Mouse (Mus musculus) megakaryocyte-erythroid progenitor cell, adult 5-6 weeks (primary cell): ENCODE data around the gene 1700001O22Rik. TPM values are rescaled to one million over a fixed set of nuclear protein-coding genes. Genes with fewer than 3 reads are reported as not detected.

Experiments
- ATAC-seq: replicated peaks from 2 replicates; pipeline ENCODE4 v1.8.0; 2016; ENCODE audit warnings: mild to moderate bottlenecking, inconsistent platforms; ENCODE audit not compliant: severe bottlenecking, poor library complexity, low FRiP score, low TSS enrichment
- total RNA-seq, 2 experiments: library from RNA; stranded (forward) in 1 of 2; stranded (reverse) in 1 of 2; fragments of 200-1000, 215-1000 nt in 1 of 2; fragments of >200 nt in 1 of 2; fragmentation: Nextera tagmentation in 1 of 2; gene quantifications; 2 replicates each; pipeline ENCODE4 v1.2.3; 2014 to 2017

Gene 1700001O22Rik
- total RNA-seq, 2 experiments from 2014 or later: 1.2 TPM; not detected in 1

- ATAC-seq: no peak
These were observed 17.6 kb upstream of the 1700001O22Rik start for GRCm38 (mm10) chr2:30821073-30821472.

GRCm38 (mm10) chr2:30819873-30820272 lies 16.4 kb upstream of the 1700001O22Rik start:
- ATAC-seq: no peak

DNA sequence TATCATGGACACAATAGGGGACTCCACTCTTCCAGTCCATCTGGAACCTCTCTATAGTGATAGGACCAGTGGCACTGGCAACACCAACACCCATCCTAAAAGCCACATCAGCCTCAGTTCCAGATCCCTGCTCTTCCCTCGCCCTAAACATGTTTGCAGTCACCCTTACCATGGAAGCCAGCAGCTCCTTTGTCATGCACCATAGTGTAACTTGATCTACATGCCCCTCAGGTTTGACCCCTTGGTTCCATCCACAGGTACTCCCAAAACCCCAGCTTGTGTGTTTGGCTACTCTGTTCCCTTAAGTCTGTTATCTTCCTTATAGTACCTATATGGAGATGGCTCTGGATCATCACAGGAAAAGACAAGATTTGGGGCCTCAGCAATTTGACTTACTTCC lies 12.9 kb upstream of the 1700001O22Rik start:
- no peak for ATAC-seq

GRCm38 (mm10) chr2:30810573-30810972 lies 7.1 kb upstream of the 1700001O22Rik start:
- no peak for ATAC-seq

DNA sequence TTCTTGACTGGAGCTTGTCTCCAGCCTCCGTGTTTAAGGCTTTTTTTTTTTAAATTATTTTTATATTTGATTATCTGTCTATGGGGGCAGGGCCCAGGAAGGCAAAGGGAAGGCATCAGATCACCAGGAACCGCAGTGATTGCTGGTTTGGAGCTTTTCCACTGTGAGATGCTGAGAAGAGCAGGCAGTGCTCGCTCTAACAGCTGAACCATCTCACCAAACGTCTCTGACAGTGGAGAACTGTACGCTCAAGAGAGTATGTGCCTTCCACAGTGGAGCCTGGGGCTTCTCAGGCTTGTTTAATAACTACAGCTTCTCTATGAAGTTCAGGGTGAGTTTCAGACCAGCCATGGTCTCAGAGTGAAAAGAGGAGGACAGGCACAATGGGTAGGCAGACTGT lies 6.0 kb upstream of the 1700001O22Rik start:
- ATAC-seq: no peak

GRCm38 (mm10) chr2:30808296-30808655 lies 4.8 kb upstream of the 1700001O22Rik start:
- ATAC-seq: no peak

GRCm38 (mm10) chr2:30807648-30808295 lies 4.3 kb upstream of the 1700001O22Rik start, which contains the start of gene Ntmt1:
Ntmt1 (plus strand) TSS chr2:30807826.
- peak; percentile 99 for ATAC-seq

- peak; percentile 12; the same call in 1 of the 2 replicates for ATAC-seq
These were observed 3.7 kb upstream of the 1700001O22Rik start for GRCm38 (mm10) chr2:30807147-30807647.

DNA sequence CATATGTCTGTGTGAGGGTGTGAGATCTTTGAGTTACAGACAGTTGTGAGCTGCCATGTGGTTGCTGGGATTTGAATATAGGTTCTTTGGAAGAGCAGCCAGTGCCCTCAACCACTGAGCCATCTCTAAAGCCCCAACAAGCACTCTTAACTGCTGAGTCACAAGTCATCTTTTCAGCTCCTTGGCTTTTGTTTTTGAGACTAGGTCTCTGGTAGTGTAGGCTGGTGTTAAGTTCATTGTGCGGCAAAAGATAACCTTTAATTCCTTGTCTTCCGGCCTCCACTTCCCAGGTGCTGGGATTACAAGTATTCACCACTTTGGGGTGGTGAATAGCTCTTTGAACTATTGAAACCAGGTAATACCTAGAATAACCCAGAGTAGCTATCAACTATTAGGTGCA lies 2.5 kb upstream of the 1700001O22Rik start:
- no peak for ATAC-seq

DNA sequence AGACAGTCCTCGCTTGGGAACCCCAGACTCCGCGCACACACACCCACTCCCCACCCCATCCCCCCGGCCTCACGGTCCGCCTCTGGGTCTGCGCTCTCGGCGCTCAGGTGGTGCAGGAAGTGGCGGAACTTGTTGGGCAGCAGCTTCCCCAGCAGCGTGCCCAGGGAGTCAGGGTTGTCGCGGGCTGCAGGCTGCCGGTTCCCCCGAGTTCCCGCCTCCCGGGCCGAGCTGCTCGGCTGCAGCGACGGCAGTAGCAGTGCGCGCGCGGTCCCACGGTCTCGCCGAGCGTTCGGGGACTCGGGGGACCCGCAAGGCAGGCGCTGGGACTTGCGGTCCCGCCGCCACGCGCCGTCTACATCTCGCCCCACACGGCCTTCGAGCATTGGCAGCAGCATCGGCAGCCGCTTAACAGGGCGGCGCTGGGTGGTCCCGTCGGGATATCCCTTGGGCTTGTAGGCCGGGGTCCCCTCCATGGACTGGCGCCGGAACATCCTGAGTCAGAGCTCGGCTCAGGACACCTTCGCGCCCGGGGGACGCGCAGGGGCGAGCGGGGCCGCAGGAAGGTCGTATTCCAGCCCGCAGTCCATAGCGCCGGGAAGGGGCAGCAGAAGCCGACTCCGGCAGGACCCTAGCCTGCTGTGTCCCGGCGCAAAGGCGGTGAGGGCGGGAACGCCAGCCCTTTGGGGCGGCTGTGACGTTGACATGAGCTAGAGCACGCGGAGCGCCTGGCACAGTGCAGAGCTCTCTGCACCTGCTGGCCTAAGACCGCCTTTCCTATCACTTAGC lies 2.2 kb downstream of the 1700001O22Rik start:
- peak; percentile 57 for ATAC-seq

DNA sequence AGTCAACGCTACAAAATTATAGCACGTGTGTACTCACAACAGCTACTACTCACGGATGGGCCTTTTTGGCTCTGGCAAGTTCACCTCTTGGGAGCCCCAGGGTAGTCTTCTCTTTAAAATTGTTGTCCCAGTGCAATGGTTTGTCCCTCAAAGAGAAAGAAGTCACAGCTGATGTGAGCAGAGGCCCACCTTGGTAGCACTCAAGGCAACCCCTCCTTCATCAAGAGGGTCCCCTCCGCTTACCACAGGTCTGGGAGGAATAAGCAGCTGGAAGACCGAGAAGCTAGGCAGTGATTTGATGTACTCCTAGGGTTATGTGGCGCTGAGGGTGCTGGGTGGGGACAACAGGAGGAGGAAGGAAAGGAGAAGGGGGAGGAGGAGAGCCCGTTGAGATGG lies 2.8 kb downstream of the 1700001O22Rik start:
- no peak for ATAC-seq

- ATAC-seq: no peak
These were observed 4.0 kb downstream of the 1700001O22Rik start for GRCm38 (mm10) chr2:30799456-30799855.

- peak; percentile 64 for ATAC-seq
These were observed 7.1 kb downstream of the 1700001O22Rik start for GRCm38 (mm10) chr2:30796382-30796781.

GRCm38 (mm10) chr2:30795889-30796275 lies 7.6 kb downstream of the 1700001O22Rik start:
- ATAC-seq: no peak

- no peak for ATAC-seq
These were observed 8.1 kb downstream of the 1700001O22Rik start for GRCm38 (mm10) chr2:30795271-30795888.

DNA sequence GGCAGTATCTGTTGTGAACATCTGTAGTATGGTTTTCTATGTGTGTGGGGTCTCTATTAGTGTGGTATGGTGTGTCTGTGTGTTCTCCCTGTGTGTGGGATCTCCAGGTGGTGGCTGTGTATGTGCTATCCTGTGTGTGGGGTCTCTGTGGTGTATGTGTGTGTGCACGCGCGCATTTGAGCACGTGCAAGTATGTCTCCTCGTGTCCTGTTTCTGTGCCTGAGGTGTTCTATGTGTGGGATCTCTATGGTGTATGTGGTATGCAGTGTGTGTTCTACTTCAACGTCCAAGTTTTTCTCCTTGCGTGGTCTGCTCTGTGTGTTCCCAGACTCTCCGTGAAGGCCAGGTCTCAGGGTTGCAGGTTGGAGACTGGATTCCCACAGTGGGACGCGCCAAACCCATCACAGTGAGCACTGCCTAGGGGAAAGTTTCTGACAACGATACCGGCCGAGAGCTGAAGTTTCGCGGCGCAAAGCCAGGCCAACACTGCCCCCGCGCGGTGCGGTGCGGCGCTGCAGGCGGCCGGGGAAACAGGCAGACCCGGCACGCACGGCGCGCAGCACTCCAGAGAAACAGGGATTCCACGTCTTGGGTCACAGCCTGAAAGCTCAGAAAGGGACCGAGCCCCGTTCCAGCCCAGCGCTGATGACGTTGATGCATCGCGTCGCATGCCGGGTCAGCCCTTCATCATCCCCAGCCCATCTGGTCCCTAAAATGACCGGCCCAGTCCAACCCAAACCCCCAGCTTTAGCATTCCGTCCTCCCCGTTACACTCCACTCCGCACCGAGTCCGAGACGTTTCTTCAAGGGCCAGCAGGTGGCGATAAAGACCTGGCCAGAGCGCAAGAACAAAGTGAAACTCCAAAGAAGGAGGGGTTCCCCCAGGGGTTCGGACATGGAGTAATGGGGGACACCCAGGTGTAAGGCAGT lies 9.0 kb downstream of the 1700001O22Rik start:
- ATAC-seq: peak; percentile 64

DNA sequence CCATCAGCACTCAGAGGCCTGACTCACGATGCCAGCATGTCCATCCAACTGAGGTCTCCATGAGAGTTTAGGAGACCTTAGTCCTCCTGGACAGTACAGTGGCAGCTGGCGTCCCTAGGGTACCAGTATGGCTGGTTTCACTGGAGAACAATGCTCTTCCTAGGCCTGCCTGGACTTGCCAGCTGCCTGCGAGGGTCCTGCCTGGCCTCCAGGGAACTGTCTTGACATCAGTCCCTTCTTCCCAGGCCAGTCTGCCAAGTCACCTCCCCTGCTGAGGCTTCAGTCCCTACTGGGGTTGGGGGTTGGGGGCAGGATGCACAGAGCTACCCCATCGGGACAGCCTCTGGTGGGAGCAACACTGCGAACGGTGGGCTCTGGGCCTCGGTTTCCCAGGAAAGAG lies 11.4 kb downstream of the 1700001O22Rik start:
- no peak for ATAC-seq

GRCm38 (mm10) chr2:30787466-30787865 lies 16.0 kb downstream of the 1700001O22Rik start:
- no peak for ATAC-seq
